Comparison of ENCODE assay signal across 19 mouse cellular contexts in genomic region chr19:46837290-46838079, GRCm38 (mm10).
DNase-seq lines count a peak whose midpoint lies in the region; ATAC-seq and TF ChIP-seq lines count a peak whose summit lies in the region.
"Had no signal": no experiment of that assay in that cellular context is flagged by ENCODE, and none has a peak within 500 bp of the region (broad histone marks: within the 10 kb centered on the region; RNA-seq: fewer than 3 reads in every experiment).

No protein-coding gene starts in this region.

- H3K9me3 ChIP-seq in MEL (replicated peaks; ENCODE audit: insufficient read depth, low read length) = no peaks in the 10 kb centered on the region
- H3K9me3 ChIP-seq: embryonic facial prominence, embryonic 12.5 days; forebrain, embryonic 15.5 days; G1E; heart, embryonic 12.5 days; hindbrain, embryonic 15.5 days had no signal

- peak in 1 of 2 experiments; percentile 10; a peak in 1 of 4 replicates for TF ChIP-seq EP300 in MEL (IDR thresholded peaks at IDR 0.05; ENCODE audit: low read depth in 1 of 2, low read length in 2 of 2)

- H3K4me1 ChIP-seq in lung, adult 2 months (ENCODE audit: control insufficient read depth, insufficient read depth, low read length) = peaks cover 2% of the 10 kb centered on the region; the same call in 1 of the 2 replicates
- peaks cover 0 to 8% of the 10 kb centered on the region in 2 experiments; a peak in 2 of 4 replicates for H3K4me1 ChIP-seq in MEL (ENCODE audit: control insufficient read depth in 1 of 2, insufficient read depth in 2 of 2, low read length in 2 of 2)
- H3K4me1 ChIP-seq: embryonic facial prominence, embryonic 12.5 days; forebrain, embryonic 15.5 days; hindbrain, embryonic 15.5 days had no signal

- peak; percentile 78 for ATAC-seq in common myeloid progenitor, adult 5-6 weeks (replicated peaks; ENCODE audit: low read depth, poor library complexity, severe bottlenecking)
- peak; percentile 68 for ATAC-seq in megakaryocyte, adult 5-6 weeks (ENCODE audit: poor library complexity, severe bottlenecking)
- ATAC-seq: activated CD4-positive, CD25-positive, alpha-beta regulatory T cell, adult 4 months; forebrain, embryonic 15.5 days; inflammation-experienced regulatory T-cells, adult 6 months had no signal

- TF ChIP-seq RAD21 in MEL (IDR thresholded peaks at IDR 0.05; ENCODE audit: low read depth, low read length) = no peak

- peaks cover 0 to 7% of the 10 kb centered on the region in 2 experiments; a peak in 2 of 4 replicates for H3K36me3 ChIP-seq in MEL (ENCODE audit: control insufficient read depth in 1 of 2, insufficient read depth in 2 of 2, low read length in 2 of 2)
- H3K36me3 ChIP-seq: embryonic facial prominence, embryonic 12.5 days; forebrain, embryonic 15.5 days; heart, embryonic 12.5 days; hindbrain, embryonic 15.5 days had no signal

- no peak for TF ChIP-seq CTCF in lung, adult 2 months (IDR thresholded peaks at IDR 0.05; ENCODE audit: insufficient read depth, low read length)
- TF ChIP-seq CTCF in MEL (IDR thresholded peaks at IDR 0.05 in 2 of 3, conservative IDR thresholded peaks at IDR 0.05 in 1 of 3; ENCODE audit: control insufficient read depth in 1 of 3, insufficient read depth in 1 of 3, low read depth in 2 of 3, low read length in 3 of 3, poor library complexity in 1 of 3, severe bottlenecking in 1 of 3) = no peak

- no peak overlapping the region for H3K4me3 ChIP-seq in lung, adult 2 months (replicated peaks; ENCODE audit: extremely low read depth, low read depth, low read length)
- no peak overlapping the region for H3K4me3 ChIP-seq in MEL (ENCODE audit: control insufficient read depth in 1 of 2, insufficient read depth in 1 of 2, low read depth in 2 of 2, low read length in 2 of 2)
- H3K4me3 ChIP-seq: embryonic facial prominence, embryonic 12.5 days; forebrain, embryonic 15.5 days; heart, embryonic 12.5 days; hindbrain, embryonic 15.5 days had no signal

- DNase-seq in lung, postnatal 36 days = peak; percentile 37
- no peak for DNase-seq in lung, adult 2 months
- DNase-seq in MEL (ENCODE audit: low read depth, low spot score) = peak; percentile 56
- no peak for DNase-seq in kidney, adult 18-20 months
- no peak for DNase-seq in cerebellum, postnatal 4 days (ENCODE audit: low spot score in 2 of 2)
- no peak for DNase-seq in ovary, postnatal 14 days (ENCODE audit: low spot score)
- DNase-seq: adrenal gland, postnatal 14 days; cerebellum, adult 2 months; cerebellum, postnatal 10 days; gastrocnemius, postnatal 10 days had no signal

- no peak overlapping the region for H3K9ac ChIP-seq in MEL (ENCODE audit: control insufficient read depth, low read depth, low read length, poor library complexity, severe bottlenecking)
- H3K9ac ChIP-seq: embryonic facial prominence, embryonic 12.5 days; forebrain, embryonic 15.5 days; heart, embryonic 12.5 days; hindbrain, embryonic 15.5 days had no signal

- no peak overlapping the region for H3K27ac ChIP-seq in MEL (ENCODE audit: control insufficient read depth, low read depth, low read length)
- H3K27ac ChIP-seq: embryonic facial prominence, embryonic 12.5 days; forebrain, embryonic 15.5 days; hindbrain, embryonic 15.5 days had no signal

- no peaks in the 10 kb centered on the region for H3K27me3 ChIP-seq in MEL (ENCODE audit: control insufficient read depth in 1 of 2, insufficient read depth in 2 of 2, low read length in 2 of 2)
- H3K27me3 ChIP-seq: embryonic facial prominence, embryonic 12.5 days; forebrain, embryonic 15.5 days; heart, embryonic 12.5 days; hindbrain, embryonic 15.5 days had no signal

- 62% methylated on average over 11 of the region's 11 CpGs for WGBS in lung, adult 2 months

- no peaks in the 10 kb centered on the region for H3K79me2 ChIP-seq in MEL (ENCODE audit: control insufficient read depth, insufficient read depth, low read length, poor library complexity)

- TF ChIP-seq POLR2A in lung, adult 2 months (IDR thresholded peaks at IDR 0.05; ENCODE audit: borderline replicate concordance, extremely low read depth, low read depth, low read length) = no peak
- no peak for TF ChIP-seq POLR2A in MEL (IDR thresholded peaks at IDR 0.05; ENCODE audit: control insufficient read depth in 1 of 2, insufficient read depth in 1 of 2, low read depth in 1 of 2, low read length in 2 of 2, poor library complexity in 1 of 2)

TF ChIP-seq in MEL, 35 proteins besides CTCF, POLR2A, EP300 and RAD21:
- TF ChIP-seq BHLHE40 (IDR thresholded peaks at IDR 0.05; ENCODE audit: borderline replicate concordance, low read depth, low read length) (no peak), RCOR1 (IDR thresholded peaks at IDR 0.05; ENCODE audit: low read depth, low read length) (peak; percentile 51; the same call in 1 of the 2 replicates), ZNF384 (IDR thresholded peaks at IDR 0.05; ENCODE audit: low read depth, low read length) (peak; percentile 81), GATA1 (IDR thresholded peaks at IDR 0.05; ENCODE audit: low read depth, low read length) (peak; percentile 73), ETS1 (IDR thresholded peaks at IDR 0.05; ENCODE audit: low read depth, low read length) (no peak)
TF ChIP-seq in MEL: peak in this region for 3.

Comparison
In these comparisons a context has a peak if more than half of its experiments do, and no peak if none do; other contexts are left out.
1. DNase-seq: peak in lung, postnatal 36 days (single experiment) and MEL (single experiment); none in lung, adult 2 months (single experiment), kidney, adult 18-20 months (single experiment), cerebellum, postnatal 4 days (0 of 2) and ovary, postnatal 14 days (single experiment).